Mouse (Mus musculus) bone marrow, adult 2 months (tissue): ENCODE data around the gene Ephb1.

Experiments used
- CTCF ChIP-seq: fragments of 200-500 bp; IDR thresholded peaks from 2 replicates; pipeline ENCODE4 v1.5.1; 2011; ENCODE audit warnings: low read length, control low read depth; ENCODE audit not compliant: control insufficient read depth, insufficient read depth
- POLR2A ChIP-seq: fragments of 200-500 bp; IDR thresholded peaks from 2 replicates; pipeline ENCODE4 v1.6.1; 2011; ENCODE audit warnings: low read depth, mild to moderate bottlenecking, control low read depth, low read length, borderline replicate concordance; ENCODE audit not compliant: control insufficient read depth

DNA sequence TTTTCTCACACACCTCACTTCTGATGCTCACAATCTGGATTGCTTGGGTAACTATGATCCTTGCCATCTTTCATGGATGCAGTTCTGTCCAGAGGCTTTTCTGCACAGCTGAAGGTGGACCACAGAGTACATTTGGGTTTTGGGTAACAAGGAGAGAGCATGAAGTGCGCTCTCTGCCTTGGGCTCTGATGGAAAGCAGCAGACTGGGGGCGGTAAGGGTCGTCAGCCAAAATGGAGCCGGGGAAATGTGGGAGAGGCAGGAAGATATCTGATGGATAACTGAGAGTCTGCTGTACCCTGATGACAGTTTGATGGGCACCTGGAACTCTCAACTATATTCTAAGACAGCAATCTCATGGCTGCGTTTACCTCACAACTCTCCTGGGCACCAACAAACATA, 19.4 kb upstream of the Ephb1 start:
- TF ChIP-seq POLR2A (no peak), CTCF (no peak)
